Mouse (Mus musculus) midbrain, embryonic 11.5 days (tissue): ENCODE data around the gene Fam171a1. TPM values are rescaled to one million over a fixed set of nuclear protein-coding genes. Genes with fewer than 3 reads are reported as not detected.
"Not testable (repeated sequence)": the region's sequence is repeated elsewhere in the genome, so short reads cannot be mapped to it uniquely, and the experiment has no call there.

Experiments used
- ATAC-seq: fragments of 200-750 bp; cut with Nextera tagmentation; 2 replicates; pipeline ENCODE4 v1.8.0; 2017; ENCODE audit warnings: moderate TSS enrichment, moderate library complexity; ENCODE audit not compliant: low FRiP score
- DNase-seq: peaks from one replicate; pipeline ENCODE4 v3.0.0; 2015; ENCODE audit warnings: low spot score; ENCODE audit errors: missing footprints
- H3K27ac ChIP-seq: fragments of 300-500 bp; sonication (generic); 2 replicates; pipeline ENCODE4 v1.5.1; 2014; ENCODE audit warnings: low read depth, low read length
- H3K27me3 ChIP-seq: fragments of 300-500 bp; sonication (generic); 2 replicates; pipeline ENCODE4 v1.6.1; 2014; ENCODE audit warnings: mild to moderate bottlenecking, low read length, moderate library complexity, mixed read lengths; ENCODE audit not compliant: control insufficient read depth, insufficient read depth
- H3K36me3 ChIP-seq: fragments of 300-500 bp; sonication (generic); 2 replicates; pipeline ENCODE4 v1.6.1; 2014; ENCODE audit warnings: mild to moderate bottlenecking, low read length, moderate library complexity, mixed read lengths; ENCODE audit not compliant: control insufficient read depth, insufficient read depth
- H3K4me1 ChIP-seq: fragments of 300-500 bp; sonication (generic); 2 replicates; pipeline ENCODE4 v1.6.1; 2014; ENCODE audit warnings: low read length; ENCODE audit not compliant: control insufficient read depth, insufficient read depth
- H3K4me2 ChIP-seq: fragments of 300-500 bp; sonication (generic); 2 replicates; pipeline ENCODE4 v1.6.1; 2014; ENCODE audit warnings: mild to moderate bottlenecking, moderate library complexity
- H3K4me3 ChIP-seq: fragments of 300-500 bp; sonication (generic); 2 replicates; pipeline ENCODE4 v1.5.1; 2014; ENCODE audit warnings: low read depth, low read length
- H3K9ac ChIP-seq: fragments of 300-500 bp; sonication (generic); 2 replicates; pipeline ENCODE4 v1.6.1; 2014; ENCODE audit warnings: low read length
- H3K9me3 ChIP-seq: fragments of 300-500 bp; sonication (generic); 2 replicates; pipeline ENCODE4 v1.6.1; 2016; ENCODE audit warnings: low read length; ENCODE audit not compliant: control insufficient read depth
- WGBS: fragments of 180-500 bp; shearing (Covaris S2); extraction: QIAGEN DNeasy Blood & Tissue Kit; methylation state at CpG from one replicate; pipeline ENCODE4 v1.1.7; 2014; 5-methylcytosine and 5-hydroxymethylcytosine counted together
- polyA plus RNA-seq: library from polyadenylated mRNA; unstranded; fragments of >200 nt; fragmentation: Nextera tagmentation; extraction: Ambion mirVana; gene quantifications from 2 replicates; pipeline ENCODE4 v1.2.1, GENCODE M21; 2014

Gene Fam171a1
- polyA plus RNA-seq, 1 experiment from 2014 or later, result 45.8 TPM

DNA sequence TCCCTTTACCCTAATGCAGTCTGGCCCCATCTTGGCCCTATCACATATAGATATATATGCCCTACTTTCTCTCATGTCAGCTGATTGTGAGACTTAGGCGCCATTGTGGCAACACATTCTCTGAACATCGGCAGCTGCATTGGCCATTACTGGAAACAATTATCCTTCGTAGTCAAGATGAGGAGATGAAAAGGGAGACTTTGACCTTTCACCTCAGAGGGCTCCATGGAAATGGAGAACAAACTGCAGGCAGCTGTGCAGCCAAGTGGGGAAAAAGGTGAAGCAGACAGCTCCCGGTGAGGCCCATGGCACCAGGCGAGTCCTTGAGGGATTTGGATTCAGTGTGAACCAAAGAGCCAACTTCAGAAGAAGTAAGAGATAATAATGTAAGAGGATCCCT lies 81.5 kb downstream of the Fam171a1 start:
- WGBS, result 50% methylated on average over 5 of the region's 5 CpGs
- Histone ChIP-seq H3K4me1 (no peaks in the 10 kb centered on the region), H3K27me3 (no peaks in the 10 kb centered on the region), H3K36me3 (peaks cover 5% of the 10 kb centered on the region; the same call in 1 of the 2 replicates), H3K9ac (no peak overlapping the region), H3K4me2 (no peak overlapping the region), H3K4me3 (no peak overlapping the region), H3K9me3 (no peaks in the 10 kb centered on the region), H3K27ac (no peak overlapping the region)
- no peak for ATAC-seq
- DNase-seq, result no peak

GRCm38 (mm10) chr2:3200422-3200821 lies 86.4 kb downstream of the Fam171a1 start:
- H3K4me3 ChIP-seq, result no peak overlapping the region
- DNase-seq (no peak), ATAC-seq (no peak)
- WGBS, result 92% methylated on average over 4 of the region's 4 CpGs
- no peak overlapping the region for H3K4me2 ChIP-seq
- no peaks in the 10 kb centered on the region for H3K4me1 ChIP-seq
- H3K27me3 ChIP-seq, result no peaks in the 10 kb centered on the region
- H3K9ac ChIP-seq, result no peak overlapping the region
- H3K27ac ChIP-seq, result no peak overlapping the region
- H3K9me3 ChIP-seq, result no peaks in the 10 kb centered on the region
- peaks cover 5% of the 10 kb centered on the region; the same call in 1 of the 2 replicates for H3K36me3 ChIP-seq

DNA sequence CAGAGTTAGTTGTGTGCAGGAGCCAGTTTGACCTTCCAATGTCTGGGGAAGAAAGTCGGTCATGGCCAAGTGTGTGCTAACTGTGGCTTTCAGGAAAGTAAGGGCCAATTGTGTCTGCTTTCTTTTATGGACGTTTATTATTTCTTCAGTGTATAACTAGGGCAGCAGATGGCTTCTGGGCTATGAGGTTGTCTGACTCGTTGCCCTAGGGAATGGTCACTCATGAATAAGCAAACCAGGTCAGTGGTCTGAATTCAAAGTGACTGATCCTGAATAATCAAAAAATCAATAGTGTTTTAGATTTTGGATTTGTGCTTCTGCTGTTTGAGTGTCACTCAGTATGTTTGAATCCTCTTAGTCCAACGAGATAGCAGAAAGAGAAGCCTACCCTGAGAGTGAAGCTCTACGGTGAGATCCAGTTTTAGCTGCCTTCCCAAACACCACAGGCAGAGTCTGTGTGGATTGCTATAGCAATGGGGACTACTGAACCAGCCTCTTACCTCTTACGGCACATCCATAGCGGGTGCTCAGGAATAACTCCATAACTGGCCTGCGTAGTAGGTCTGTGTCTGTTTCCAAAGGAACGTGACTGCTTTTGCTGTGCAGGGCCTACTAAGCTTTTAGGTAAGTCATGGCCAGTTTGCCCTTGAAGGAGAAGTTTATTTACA lies 93.1 kb downstream of the Fam171a1 start:
- peak; percentile 82 for ATAC-seq
- WGBS, result 76% methylated on average over 9 of the region's 9 CpGs

GRCm38 (mm10) chr2:3215480-3215879 lies 101.5 kb downstream of the Fam171a1 start:
- Histone ChIP-seq H3K4me1 (no peaks in the 10 kb centered on the region), H3K36me3 (no peaks in the 10 kb centered on the region), H3K9me3 (no peaks in the 10 kb centered on the region), H3K27me3 (no peaks in the 10 kb centered on the region), H3K9ac (no peak overlapping the region), H3K4me2 (no peak overlapping the region), H3K4me3 (no peak overlapping the region), H3K27ac (no peak overlapping the region)
- no peak for ATAC-seq
- WGBS, result 80% methylated on average over 3 of the region's 3 CpGs
- DNase-seq, result no peak

More for the DNA sequence above, 93.1 kb downstream of the Fam171a1 start:
- DNase-seq, result no peak
- no peak overlapping the region for H3K4me2 ChIP-seq
- no peaks in the 10 kb centered on the region for H3K27me3 ChIP-seq
- H3K4me1 ChIP-seq, result no peaks in the 10 kb centered on the region
- no peak overlapping the region for H3K9ac ChIP-seq
- H3K4me3 ChIP-seq, result no peak overlapping the region
- H3K36me3 ChIP-seq, result no peaks in the 10 kb centered on the region
- no peaks in the 10 kb centered on the region for H3K9me3 ChIP-seq
- H3K27ac ChIP-seq, result no peak overlapping the region; the same call in 1 of the 2 replicates

GRCm38 (mm10) chr2:3216617-3217016 lies 102.6 kb downstream of the Fam171a1 start:
- Histone ChIP-seq H3K36me3 (no peaks in the 10 kb centered on the region), H3K4me3 (no peak overlapping the region), H3K4me1 (no peaks in the 10 kb centered on the region), H3K4me2 (no peak overlapping the region), H3K9me3 (no peaks in the 10 kb centered on the region), H3K9ac (no peak overlapping the region), H3K27me3 (no peaks in the 10 kb centered on the region), H3K27ac (no peak overlapping the region)
- WGBS, result 90% methylated on average over 10 of the region's 10 CpGs
- ATAC-seq (no peak), DNase-seq (no peak)

DNA sequence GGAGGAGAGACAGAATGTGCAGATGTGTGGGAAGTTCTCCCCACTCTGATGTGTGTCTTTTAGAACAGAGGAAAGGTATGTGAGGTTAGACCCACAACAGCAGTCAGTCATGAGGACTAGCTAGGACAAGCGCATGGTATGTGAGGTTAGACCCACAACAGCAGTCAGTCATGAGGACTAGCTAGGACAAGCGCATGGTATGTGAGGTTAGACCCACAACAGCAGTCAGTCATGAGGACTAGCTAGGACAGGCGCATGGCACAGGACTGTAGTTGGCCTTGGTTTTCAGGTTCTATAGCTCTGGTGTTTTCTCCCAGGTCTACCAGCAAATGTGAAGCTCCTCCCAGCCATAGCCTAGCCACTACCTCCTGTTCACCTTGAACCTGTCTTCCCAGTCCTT lies 103.6 kb downstream of the Fam171a1 start:
- H3K9me3 ChIP-seq, H3K4me3 ChIP-seq, DNase-seq, H3K27me3 ChIP-seq, ATAC-seq, H3K27ac ChIP-seq, H3K9ac ChIP-seq, H3K4me2 ChIP-seq, H3K4me1 ChIP-seq, H3K36me3 ChIP-seq: not testable (repeated sequence)
- 98% methylated on average over 3 of the region's 3 CpGs for WGBS

DNA sequence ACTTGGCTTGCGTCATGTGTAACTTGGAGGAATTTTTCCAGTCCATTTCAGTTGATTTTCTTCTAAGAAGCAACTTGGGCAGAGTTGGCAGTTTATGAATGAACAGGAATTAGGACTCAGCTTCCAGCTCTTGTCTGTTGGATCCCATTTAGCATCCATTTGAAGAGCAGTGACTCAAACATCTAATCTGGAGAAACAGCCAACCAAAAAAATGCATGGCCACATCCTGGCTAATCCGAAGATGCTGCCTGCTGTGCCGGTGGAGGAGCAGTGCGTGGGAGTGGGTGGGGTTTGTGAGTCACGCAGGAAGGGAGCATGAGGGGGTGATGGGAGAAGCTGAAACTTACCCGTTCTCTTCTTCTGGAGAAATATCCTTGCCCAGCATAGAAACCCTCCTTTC lies 104.2 kb downstream of the Fam171a1 start:
- no peak for ATAC-seq
- H3K9ac ChIP-seq, result no peak overlapping the region
- no peak overlapping the region for H3K4me3 ChIP-seq
- no peaks in the 10 kb centered on the region for H3K9me3 ChIP-seq
- no peak overlapping the region for H3K27ac ChIP-seq
- no peaks in the 10 kb centered on the region for H3K4me1 ChIP-seq
- no peaks in the 10 kb centered on the region for H3K27me3 ChIP-seq
- H3K36me3 ChIP-seq, result no peaks in the 10 kb centered on the region
- H3K4me2 ChIP-seq, result no peak overlapping the region
- DNase-seq, result no peak
- 75% methylated on average over 6 of the region's 6 CpGs for WGBS

- ATAC-seq, result peak; percentile 61
- Histone ChIP-seq H3K4me3 (no peak overlapping the region), H3K36me3 (peaks cover 11% of the 10 kb centered on the region; the same call in 1 of the 2 replicates), H3K9me3 (no peaks in the 10 kb centered on the region), H3K4me2 (no peak overlapping the region), H3K9ac (no peak overlapping the region), H3K4me1 (no peaks in the 10 kb centered on the region), H3K27ac (no peak overlapping the region), H3K27me3 (no peaks in the 10 kb centered on the region)
- peak; percentile 87 for DNase-seq
- WGBS, result 82% methylated on average over 4 of the region's 4 CpGs
Measured at GRCm38 (mm10) chr2:3228475-3228874, 114.5 kb downstream of the Fam171a1 start.

- Histone ChIP-seq H3K4me2 (no peak overlapping the region), H3K4me3 (no peak overlapping the region), H3K27ac (no peak overlapping the region), H3K36me3 (peaks cover 11% of the 10 kb centered on the region; the same call in 1 of the 2 replicates), H3K9me3 (no peaks in the 10 kb centered on the region), H3K4me1 (no peaks in the 10 kb centered on the region), H3K27me3 (no peaks in the 10 kb centered on the region), H3K9ac (no peak overlapping the region)
- DNase-seq, result peak; percentile 88
- ATAC-seq, result peak; percentile 86; the same call in 1 of the 2 replicates
- 14% methylated on average over 2 of the region's 2 CpGs for WGBS
Measured at GRCm38 (mm10) chr2:3229060-3229459, 115.0 kb downstream of the Fam171a1 start.
